Mouse (Mus musculus) small intestine, adult 2 months (tissue): Measurements from ENCODE around the gene Tigd3.

Source experiments
- CTCF ChIP-seq: fragments of 200-500 bp; IDR thresholded peaks from 2 replicates; pipeline ENCODE4 v1.5.1; 2012; ENCODE audit warnings: low read depth, mild to moderate bottlenecking, control low read depth, inconsistent platforms, low read length, moderate library complexity, mixed read lengths; ENCODE audit not compliant: insufficient replicate concordance, insufficient read length; ENCODE audit errors: extremely low read depth
- POLR2A ChIP-seq: fragments of 200-500 bp; IDR thresholded peaks from 2 replicates; pipeline ENCODE4 v1.6.1; 2012; ENCODE audit warnings: low read depth, mild to moderate bottlenecking, control low read depth, inconsistent platforms, low read length, moderate library complexity

GRCm38 (mm10) chr19:5841389-5841946 is 52.5 kb downstream of the Tigd3 start:
- peak; percentile 42; the same call in 1 of the 2 replicates for TF ChIP-seq POLR2A
- TF ChIP-seq CTCF = no peak
